24 mouse cellular contexts compared by ENCODE assay signal in the genomic region with DNA sequence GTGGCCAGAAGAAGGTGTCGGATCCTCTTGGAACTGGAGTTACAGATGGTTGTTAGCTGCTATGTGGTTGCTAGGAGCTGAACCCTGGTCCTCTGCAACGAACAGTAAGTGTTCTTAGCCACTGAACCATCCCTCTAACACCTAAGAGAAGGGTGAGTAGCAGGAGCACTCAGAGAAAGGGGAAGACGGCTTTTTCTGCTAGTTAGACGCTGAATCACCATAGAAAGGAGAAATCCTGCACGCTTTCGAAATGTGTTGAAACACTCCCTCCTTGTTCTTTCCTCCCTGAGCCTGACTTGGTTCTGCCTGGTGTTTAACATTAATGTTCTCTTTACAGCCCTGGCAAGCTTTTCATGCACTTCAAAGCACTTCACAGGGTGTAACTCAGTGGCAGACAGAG. TPM values are rescaled to one million over a fixed set of nuclear protein-coding genes. Genes with fewer than 3 reads are reported as not detected.
DNase-seq lines count a peak whose midpoint lies in the region; ATAC-seq lines count a peak whose summit lies in the region.
"Had no signal": no experiment of that assay in that cellular context is flagged by ENCODE, and none has a peak within 500 bp of the region (broad histone marks: within the 10 kb centered on the region; RNA-seq: fewer than 3 reads in every experiment).

No protein-coding gene starts in this region.

- no peaks in the 10 kb centered on the region for H3K36me3 ChIP-seq in neural tube, embryonic 15.5 days
- peaks cover 3% of the 10 kb centered on the region; the same call in 1 of the 2 replicates for H3K36me3 ChIP-seq in heart, embryonic 11.5 days (ENCODE audit: control insufficient read depth, insufficient read depth, low read length)
- H3K36me3 ChIP-seq: liver, embryonic 12.5 days; lung, embryonic 15.5 days had no signal

- H3K9ac ChIP-seq in neural tube, embryonic 15.5 days (replicated peaks): no peak overlapping the region
- no peak overlapping the region for H3K9ac ChIP-seq in heart, embryonic 11.5 days (ENCODE audit: low read depth, low read length)
- H3K9ac ChIP-seq: forebrain, postnatal 0 days; hindbrain, embryonic 13.5 days; liver, embryonic 12.5 days; lung, embryonic 15.5 days; neural tube, embryonic 12.5 days had no signal

- H3K4me3 ChIP-seq in neural tube, embryonic 15.5 days (replicated peaks): no peak overlapping the region
- no peak overlapping the region for H3K4me3 ChIP-seq in heart, embryonic 11.5 days (ENCODE audit: low read depth, low read length)
- H3K4me3 ChIP-seq: heart, adult 2 months; hindbrain, embryonic 13.5 days; liver, embryonic 12.5 days; lung, embryonic 15.5 days; midbrain, embryonic 10.5 days; neural tube, embryonic 12.5 days had no signal

- peak; percentile 65 to 79; a peak in 3 of 4 replicates for ATAC-seq in hematopoietic stem cell, adult 5-6 weeks (replicated peaks in 1 of 2; ENCODE audit: insufficient read depth in 1 of 2, low FRiP score in 2 of 2, low TSS enrichment in 1 of 2, low read depth in 1 of 2, poor library complexity in 2 of 2, severe bottlenecking in 2 of 2)
- no peak; the same call in 1 of the 2 replicates for ATAC-seq in neural tube, embryonic 15.5 days (ENCODE audit: low FRiP score)
- ATAC-seq in heart, embryonic 11.5 days (replicated peaks; ENCODE audit: insufficient number of reproducible peaks, low FRiP score, low TSS enrichment): no peak
- ATAC-seq: forebrain, postnatal 0 days; liver, embryonic 12.5 days had no signal

- no peak overlapping the region for H3K4me2 ChIP-seq in neural tube, embryonic 15.5 days
- H3K4me2 ChIP-seq in heart, embryonic 11.5 days: no peak overlapping the region
- H3K4me2 ChIP-seq: hindbrain, embryonic 13.5 days; liver, embryonic 12.5 days; lung, embryonic 15.5 days; neural tube, embryonic 12.5 days had no signal

- H3K4me1 ChIP-seq in neural tube, embryonic 15.5 days: no peaks in the 10 kb centered on the region
- no peaks in the 10 kb centered on the region for H3K4me1 ChIP-seq in heart, embryonic 11.5 days (ENCODE audit: control insufficient read depth, insufficient read depth, low read length)
- H3K4me1 ChIP-seq: hindbrain, embryonic 13.5 days; liver, embryonic 12.5 days; lung, embryonic 15.5 days; midbrain, embryonic 10.5 days; neural tube, embryonic 12.5 days had no signal

- 50% methylated on average over 6 of the region's 6 CpGs for WGBS in neural tube, embryonic 15.5 days
- WGBS in heart, embryonic 11.5 days (ENCODE audit: insufficient replicate concordance): 78% methylated on average over 6 of the region's 6 CpGs

- peak; percentile 44 for DNase-seq in lung, postnatal 36 days
- DNase-seq in lung, postnatal 4 days: no peak
- peak; percentile 10 for DNase-seq in brain, adult 2 months (ENCODE audit: low read depth, low spot score)
- DNase-seq in left cerebral cortex, postnatal 36 days (ENCODE audit: low spot score in 2 of 2): no peak
- DNase-seq: adrenal gland, postnatal 14 days; cerebellum, adult 11 months; cerebellum, adult 9-11 months; forebrain, postnatal 0 days; gastrocnemius, postnatal 14 days; heart, adult 2 months; kidney, adult 2 months; layer of hippocampus, adult 9-11 months; left cerebral cortex, postnatal 4 days; right cerebral cortex, adult 18-20 months; thymus, adult 18-20 months had no signal

- 0 out of 2 replicates have a peak overlapping the region, but pooled peaks have one; percentile 13 for H3K27ac ChIP-seq in neural tube, embryonic 15.5 days (replicated peaks)
- H3K27ac ChIP-seq in heart, embryonic 11.5 days (ENCODE audit: low read depth, low read length): no peak overlapping the region
- H3K27ac ChIP-seq: heart, adult 2 months; hindbrain, embryonic 13.5 days; kidney, postnatal 0 days; liver, embryonic 12.5 days; lung, embryonic 15.5 days; midbrain, embryonic 10.5 days; neural tube, embryonic 12.5 days had no signal

- intact Hi-C loops in left cerebral cortex, postnatal 36 days (cut with DNase I): no loop called here

- no peaks in the 10 kb centered on the region for H3K27me3 ChIP-seq in neural tube, embryonic 15.5 days (replicated peaks)
- H3K27me3 ChIP-seq in heart, embryonic 11.5 days (ENCODE audit: control insufficient read depth, insufficient read depth, low read length): no peaks in the 10 kb centered on the region
- H3K27me3 ChIP-seq: hindbrain, embryonic 13.5 days; liver, embryonic 12.5 days; lung, embryonic 15.5 days; neural tube, embryonic 12.5 days had no signal

- no peaks in the 10 kb centered on the region for H3K9me3 ChIP-seq in neural tube, embryonic 15.5 days (replicated peaks)
- H3K9me3 ChIP-seq in heart, embryonic 11.5 days (replicated peaks; ENCODE audit: control insufficient read depth, low read length): no peaks in the 10 kb centered on the region
- H3K9me3 ChIP-seq: hindbrain, embryonic 13.5 days; liver, embryonic 12.5 days; lung, embryonic 15.5 days; midbrain, embryonic 10.5 days; neural tube, embryonic 12.5 days had no signal

RNA-seq across cellular contexts. Expression of gene Pdpn, which starts 27.8 kb away (rescaled TPM):
- total RNA-seq in hematopoietic stem cell, adult 5-6 weeks (2017): not detected in 2 replicates
- 25.5 and 29.0 TPM in 2 replicates for polyA plus RNA-seq in neural tube, embryonic 15.5 days (2015; fragmentation: Nextera tagmentation; extraction: Ambion mirVana)
- 10 to 100 TPM; 13.3 to 15.1 TPM for total RNA-seq in left cerebral cortex, postnatal 36 days (2021)
- polyA plus RNA-seq in heart, embryonic 11.5 days (2014; fragmentation: Nextera tagmentation; extraction: Ambion mirVana): 28.4 and 29.1 TPM in 2 replicates

RNA-seq across cellular contexts. Expression of gene Prdm2, which starts 58.8 kb away (rescaled TPM):
- 18.0 and 19.9 TPM in 2 replicates for total RNA-seq in hematopoietic stem cell, adult 5-6 weeks (2017)
- 12.7 and 13.2 TPM in 2 replicates for polyA plus RNA-seq in neural tube, embryonic 15.5 days (2015; fragmentation: Nextera tagmentation; extraction: Ambion mirVana)
- total RNA-seq in left cerebral cortex, postnatal 36 days (2021): 10 to 100 TPM; 35.3 to 46.0 TPM
- 8.1 and 11.0 TPM in 2 replicates for polyA plus RNA-seq in heart, embryonic 11.5 days (2014; fragmentation: Nextera tagmentation; extraction: Ambion mirVana)

Comparison
In these comparisons a context has a peak if more than half of its experiments do, and no peak if none do; other contexts are left out.
1. DNase-seq: peak in lung, postnatal 36 days (single experiment) and brain, adult 2 months (single experiment); none in lung, postnatal 4 days (0 of 2) and left cerebral cortex, postnatal 36 days (0 of 2).
2. ATAC-seq: peak in hematopoietic stem cell, adult 5-6 weeks (2 of 2); none in neural tube, embryonic 15.5 days (single experiment) and heart, embryonic 11.5 days (single experiment).
3. RNA of gene Pdpn, which starts 27.8 kb away (total RNA-seq): 13.3 to 15.1 TPM in left cerebral cortex, postnatal 36 days; not detected in hematopoietic stem cell, adult 5-6 weeks; every median in the first group is over 10 times any median in the second.